Mouse (Mus musculus) megakaryocyte, embryonic 14.5 days (primary cell): Measurements from ENCODE around the gene Sh3tc1.

Experiments
- FLI1 ChIP-seq: IDR thresholded peaks from 2 replicates; pipeline ENCODE4 v1.6.1; 2012; ENCODE audit warnings: low read length, inconsistent platforms, mixed read lengths
- GATA1 ChIP-seq: IDR thresholded peaks from 3 replicates; pipeline ENCODE4 v1.6.1; 2012; ENCODE audit warnings: mixed read lengths, low read length, inconsistent platforms, borderline replicate concordance

DNA sequence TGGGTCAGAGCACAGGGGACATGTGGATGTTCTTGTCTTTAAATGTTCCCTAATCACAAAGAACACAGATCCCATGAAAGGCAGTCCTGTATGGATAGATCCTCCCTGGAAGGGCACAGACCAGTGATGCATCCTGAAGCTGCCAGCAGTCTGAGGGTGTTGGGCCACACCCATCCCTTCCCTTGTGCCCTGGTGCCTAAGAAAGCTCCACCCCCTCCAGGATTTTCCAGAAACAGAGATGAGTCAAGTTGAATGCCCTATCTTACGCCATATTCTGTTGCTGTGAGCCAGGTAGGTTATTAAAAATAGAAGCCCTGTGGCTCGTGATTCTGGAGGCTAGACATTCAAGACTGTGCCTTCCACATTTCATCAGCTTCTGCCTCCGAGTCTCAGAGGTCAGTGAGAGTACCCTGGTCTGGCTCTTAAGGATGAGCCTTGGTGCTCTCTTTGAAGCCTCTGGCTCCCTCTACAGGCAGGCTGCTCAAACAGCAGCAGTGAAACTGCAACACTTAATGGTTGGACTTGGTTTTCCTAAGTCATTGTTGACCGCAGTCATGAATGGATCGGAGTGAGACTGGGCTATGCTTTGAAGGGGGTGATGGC lies 15.4 kb upstream of the Sh3tc1 start:
- no peak for TF ChIP-seq GATA1
- TF ChIP-seq FLI1 = no peak
